Mouse (Mus musculus): ENCODE results near the gene Gm5751. TPM values are rescaled to one million over a fixed set of nuclear protein-coding genes. Genes with fewer than 3 reads are reported as not detected.

Gene Gm5751
- 0.93 TPM for polyA plus RNA-seq (2017; shearing (Covaris generic))

GRCm38 (mm10) chrX:8873953-8874352 lies at the start of gene Gm5751:
Gm5751 (plus strand) TSS chrX:8874253.

GRCm38 (mm10) chrX:8843694-8844093 lies 30.4 kb upstream of the Gm5751 start, which contains the start of gene Gm6592:
Gm6592 (plus strand) TSS chrX:8843994.

GRCm38 (mm10) chrX:8892343-8893155 lies 18.5 kb downstream of the Gm5751 start, which contains the start of gene B630019K06Rik:
B630019K06Rik (plus strand) TSS chrX:8892382.

Other genes starting within 250 kb of the Gm5751 start
- gene Ssxb8, start 183.4 kb upstream of the Gm5751 start, polyA plus RNA-seq (2017; shearing (Covaris generic)), result not detected
- not detected for gene Ssx9, start 125.8 kb upstream of the Gm5751 start, polyA plus RNA-seq (2017; shearing (Covaris generic))
- gene Ssxb5, start 70.6 kb upstream of the Gm5751 start, polyA plus RNA-seq (2017; shearing (Covaris generic)), result not detected
- not detected for gene Gm6592, start 30.3 kb upstream of the Gm5751 start, polyA plus RNA-seq (2017; shearing (Covaris generic))
- 2.5 TPM for gene B630019K06Rik, start 18.1 kb downstream of the Gm5751 start, polyA plus RNA-seq (2017; shearing (Covaris generic))
- not detected for gene Fthl17b, start 88.7 kb downstream of the Gm5751 start, polyA plus RNA-seq (2017; shearing (Covaris generic))
- not detected for gene Fthl17c, start 102.3 kb downstream of the Gm5751 start, polyA plus RNA-seq (2017; shearing (Covaris generic))
- gene Fthl17d, start 112.5 kb downstream of the Gm5751 start, polyA plus RNA-seq (2017; shearing (Covaris generic)), result not detected
- not detected for gene Fthl17e, start 159.2 kb downstream of the Gm5751 start, polyA plus RNA-seq (2017; shearing (Covaris generic))
- gene Fthl17f, start 188.8 kb downstream of the Gm5751 start, polyA plus RNA-seq (2017; shearing (Covaris generic)), result not detected
- not detected for gene 4930402K13Rik, start 230.3 kb downstream of the Gm5751 start, polyA plus RNA-seq (2017; shearing (Covaris generic))